Mouse (Mus musculus) lung, adult 2 months (tissue): ENCODE measurements around the gene Rpn1.

ENCODE experiments used
- CTCF ChIP-seq: fragments of 200-500 bp; IDR thresholded peaks from 2 replicates; pipeline ENCODE4 v1.5.1; 2011; ENCODE audit warnings: mild to moderate bottlenecking, low read length, control low read depth; ENCODE audit not compliant: insufficient read depth
- POLR2A ChIP-seq: fragments of 200-500 bp; IDR thresholded peaks from 2 replicates; pipeline ENCODE4 v1.6.1; 2011; ENCODE audit warnings: low read depth, mild to moderate bottlenecking, control low read depth, low read length, borderline replicate concordance; ENCODE audit errors: extremely low read depth

DNA sequence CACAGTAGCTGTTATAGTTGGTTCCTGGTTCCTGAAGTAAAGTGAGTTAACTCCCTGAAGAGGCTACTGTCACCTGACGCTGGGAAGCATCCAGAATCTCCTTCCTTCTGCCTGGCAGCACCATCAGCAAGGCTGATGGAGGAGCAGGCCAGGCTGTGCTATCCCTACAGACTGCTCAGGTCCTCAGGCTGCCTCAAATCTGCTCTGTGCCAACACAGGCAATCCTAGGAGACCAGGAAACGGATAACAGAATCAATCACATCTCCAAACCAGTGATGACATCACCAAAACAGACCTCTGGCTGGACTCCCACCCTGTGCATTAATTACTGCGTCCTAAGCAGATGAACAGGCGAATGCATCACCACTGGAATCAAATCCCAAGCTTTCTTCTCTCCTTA is 43.1 kb upstream of the Rpn1 start:
- TF ChIP-seq CTCF (no peak), POLR2A (no peak)
